Mouse (Mus musculus): ENCODE results near the gene Mak. TPM values are rescaled to one million over a fixed set of nuclear protein-coding genes. Genes with fewer than 3 reads are reported as not detected.

The Mak gene
- polyA plus RNA-seq, 1 experiment from 2014 or later = 0.69 TPM

DNA sequence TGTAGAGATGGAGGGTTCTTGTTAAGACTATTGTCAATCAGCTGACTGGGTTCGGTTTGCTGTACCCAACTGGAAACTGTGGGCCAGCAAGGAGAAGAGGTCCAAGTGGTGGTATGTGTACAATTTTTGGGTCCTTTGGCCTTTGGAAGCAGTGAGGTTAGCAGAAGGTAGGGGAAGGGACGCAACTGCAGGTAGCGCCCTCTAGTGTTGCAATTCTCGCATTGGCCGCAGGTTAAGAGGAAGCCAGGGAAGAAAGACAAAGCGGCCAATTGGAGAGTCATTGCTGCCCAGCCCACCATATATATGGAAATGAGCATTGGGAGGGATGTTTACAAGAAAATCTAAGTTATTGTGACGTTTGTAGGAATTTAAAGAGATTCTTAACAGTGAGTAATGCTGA lies 101.9 kb downstream of the Mak start:
- H3K27ac ChIP-seq = no peak overlapping the region
- peak; percentile 58 for DNase-seq (ENCODE audit: low spot score)
- H3K9me3 ChIP-seq (replicated peaks) = no peaks in the 10 kb centered on the region
- H3K36me3 ChIP-seq = no peaks in the 10 kb centered on the region
- no peaks in the 10 kb centered on the region for H3K27me3 ChIP-seq (ENCODE audit: low read depth, poor library complexity, severe bottlenecking)
- no peak overlapping the region for H3K4me3 ChIP-seq
- no peaks in the 10 kb centered on the region for H3K4me1 ChIP-seq
- WGBS = 14% methylated on average over 7 of the region's 7 CpGs

Other genes with a start within 250 kb of the Mak start
- gene Gcnt2, start 220.0 kb downstream of the Mak start, polyA plus RNA-seq (2016; fragmentation: Nextera tagmentation; extraction: Ambion mirVana) = 1.9 and 2.2 TPM in 2 replicates
- gene Pak1ip1, start 78.7 kb downstream of the Mak start, polyA plus RNA-seq (2016; fragmentation: Nextera tagmentation; extraction: Ambion mirVana) = 62.0 and 74.1 TPM in 2 replicates
- 205 and 216 TPM in 2 replicates for gene Tmem14c, start 63.4 kb downstream of the Mak start, polyA plus RNA-seq (2016; fragmentation: Nextera tagmentation; extraction: Ambion mirVana)
- 0.15 TPM in 1 of 2 replicates, not detected in the other for gene Gcm2, start 31.3 kb upstream of the Mak start, polyA plus RNA-seq (2016; fragmentation: Nextera tagmentation; extraction: Ambion mirVana)
- gene Sycp2l, start 34.6 kb upstream of the Mak start, polyA plus RNA-seq (2016; fragmentation: Nextera tagmentation; extraction: Ambion mirVana) = not detected in 2 replicates
- gene Elovl2, start 140.7 kb upstream of the Mak start, polyA plus RNA-seq (2016; fragmentation: Nextera tagmentation; extraction: Ambion mirVana) = 22.9 and 29.2 TPM in 2 replicates
- 11.6 and 11.8 TPM in 2 replicates for gene Smim13, start 170.1 kb upstream of the Mak start, polyA plus RNA-seq (2016; fragmentation: Nextera tagmentation; extraction: Ambion mirVana)
- gene Gm17364, start 194.3 kb upstream of the Mak start, polyA plus RNA-seq (2016; fragmentation: Nextera tagmentation; extraction: Ambion mirVana) = not detected in 2 replicates